Mouse (Mus musculus) spleen, adult 2 months (tissue): ENCODE data around the gene Zbtb8os. TPM values are rescaled to one million over a fixed set of nuclear protein-coding genes. Genes with fewer than 3 reads are reported as not detected.

ENCODE experiments used
- DNase-seq, 2 experiments: peaks; one replicate each; pipeline versions ENCODE4 v3.0.0 to v3.0.0-alpha.2; 2012 to 2021; ENCODE audit warnings: low spot score in 2 of 2, low read depth in 1 of 2
- H3K27ac ChIP-seq: fragments of 200-500 bp; 2 replicates; pipeline ENCODE4 v1.5.1; 2012; ENCODE audit warnings: low read length, inconsistent platforms; ENCODE audit not compliant: insufficient read depth
- H3K27me3 ChIP-seq: fragments of 200-500 bp; 2 replicates; pipeline ENCODE4 v1.6.1; 2012; ENCODE audit warnings: mild to moderate bottlenecking, moderate library complexity, low read length, inconsistent platforms; ENCODE audit not compliant: control insufficient read depth, insufficient read depth
- H3K36me3 ChIP-seq: fragments of 200-500 bp; 2 replicates; pipeline ENCODE4 v1.6.1; 2012; ENCODE audit warnings: mild to moderate bottlenecking, low read length, inconsistent platforms; ENCODE audit not compliant: control insufficient read depth, insufficient read depth
- H3K4me1 ChIP-seq: fragments of 200-500 bp; 2 replicates; pipeline ENCODE4 v1.6.1; 2011; ENCODE audit warnings: inconsistent platforms; ENCODE audit not compliant: control insufficient read depth, insufficient read depth, insufficient read length
- H3K4me3 ChIP-seq: fragments of 200-500 bp; 2 replicates; pipeline ENCODE4 v1.5.1; 2011; ENCODE audit warnings: mild to moderate bottlenecking, inconsistent platforms; ENCODE audit not compliant: insufficient read depth, insufficient read length; ENCODE audit errors: extremely low read depth
- CTCF ChIP-seq: fragments of 200-500 bp; IDR thresholded peaks from 2 replicates; pipeline ENCODE4 v1.5.1; 2011; ENCODE audit warnings: mild to moderate bottlenecking, inconsistent platforms; ENCODE audit not compliant: insufficient read depth, insufficient read length, insufficient replicate concordance; ENCODE audit errors: extremely low read depth
- POLR2A ChIP-seq: fragments of 200-500 bp; IDR thresholded peaks from 2 replicates; pipeline ENCODE4 v1.6.1; 2011; ENCODE audit warnings: low read depth, low read length, inconsistent platforms
- WGBS: fragments of 180-500 bp; shearing (Covaris S2); methylation state at CpG from one replicate; pipeline ENCODE4 v1.1.7; 2018; 5-methylcytosine and 5-hydroxymethylcytosine counted together
- polyA plus RNA-seq: library from polyadenylated mRNA; depleted of rRNA; stranded (reverse); fragments of >200 nt; gene quantifications from 2 replicates; pipeline ENCODE4 v1.2.3, GENCODE M21; 2012

Zbtb8os gene
- polyA plus RNA-seq, 1 experiment, result 9.2 TPM

- Histone ChIP-seq H3K4me3 (no peak overlapping the region), H3K36me3 (no peaks in the 10 kb centered on the region), H3K4me1 (peaks cover 6% of the 10 kb centered on the region; the same call in 1 of the 2 replicates), H3K27me3 (peaks cover 4% of the 10 kb centered on the region; the same call in 1 of the 2 replicates), H3K27ac (no peak overlapping the region)
- WGBS, result 48% methylated on average over 11 of the region's 11 CpGs
- TF ChIP-seq CTCF, result no peak
- TF ChIP-seq POLR2A, result no peak
- no peak for DNase-seq
These were observed 38.8 kb downstream of the Zbtb8os start for GRCm38 (mm10) chr4:129374219-129374755.

- 95% methylated on average over 6 of the region's 6 CpGs for WGBS
- peaks cover 4% of the 10 kb centered on the region; the same call in 1 of the 2 replicates for H3K27me3 ChIP-seq
- peaks cover 6% of the 10 kb centered on the region; the same call in 1 of the 2 replicates for H3K4me1 ChIP-seq
- H3K27ac ChIP-seq, result no peak overlapping the region
- TF ChIP-seq CTCF (no peak), POLR2A (no peak)
- no peak overlapping the region for H3K4me3 ChIP-seq
- no peaks in the 10 kb centered on the region for H3K36me3 ChIP-seq
- DNase-seq, result no peak
These were observed 39.5 kb downstream of the Zbtb8os start for GRCm38 (mm10) chr4:129375000-129375399.

DNA sequence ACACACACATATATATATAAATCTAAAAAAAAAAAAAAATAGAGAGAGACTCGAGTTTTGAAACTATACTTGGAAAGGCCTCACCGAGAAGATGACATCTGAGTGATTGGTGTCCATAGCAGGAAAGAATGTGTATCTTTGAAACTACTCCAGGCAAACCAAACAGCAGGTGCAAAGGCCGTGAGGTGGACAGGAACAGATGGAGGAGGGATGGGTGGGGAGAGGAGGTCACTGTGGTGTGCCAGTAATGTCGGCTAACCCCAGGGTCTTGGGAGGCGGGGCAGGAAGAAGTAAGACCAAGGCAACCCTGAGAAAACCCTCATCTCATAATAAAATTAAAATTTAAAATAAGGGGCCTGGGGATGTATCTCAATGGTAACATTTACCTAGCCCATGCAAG is 40.3 kb downstream of the Zbtb8os start:
- H3K36me3 ChIP-seq, result no peaks in the 10 kb centered on the region
- WGBS, result 76% methylated on average over 5 of the region's 5 CpGs

GRCm38 (mm10) chr4:129376961-129377545 is 41.6 kb downstream of the Zbtb8os start:
- H3K36me3 ChIP-seq, result no peaks in the 10 kb centered on the region
- H3K27me3 ChIP-seq, result peaks cover 4% of the 10 kb centered on the region; the same call in 1 of the 2 replicates
- under 1% methylated on average over 48 of the region's 68 CpGs for WGBS
- H3K27ac ChIP-seq, result peak overlapping the region; percentile 66
- TF ChIP-seq CTCF, result no peak
- H3K4me3 ChIP-seq, result peak overlapping the region; percentile 84
- DNase-seq, result peak in 1 of 2 experiments; percentile 22
- peaks cover 6% of the 10 kb centered on the region; the same call in 1 of the 2 replicates for H3K4me1 ChIP-seq

More for the DNA sequence above, 40.3 kb downstream of the Zbtb8os start:
- no peak overlapping the region for H3K27ac ChIP-seq
- TF ChIP-seq POLR2A (no peak), CTCF (no peak)
- H3K27me3 ChIP-seq, result peaks cover 4% of the 10 kb centered on the region; the same call in 1 of the 2 replicates
- peaks cover 6% of the 10 kb centered on the region; the same call in 1 of the 2 replicates for H3K4me1 ChIP-seq
- no peak overlapping the region for H3K4me3 ChIP-seq
- no peak for DNase-seq

DNA sequence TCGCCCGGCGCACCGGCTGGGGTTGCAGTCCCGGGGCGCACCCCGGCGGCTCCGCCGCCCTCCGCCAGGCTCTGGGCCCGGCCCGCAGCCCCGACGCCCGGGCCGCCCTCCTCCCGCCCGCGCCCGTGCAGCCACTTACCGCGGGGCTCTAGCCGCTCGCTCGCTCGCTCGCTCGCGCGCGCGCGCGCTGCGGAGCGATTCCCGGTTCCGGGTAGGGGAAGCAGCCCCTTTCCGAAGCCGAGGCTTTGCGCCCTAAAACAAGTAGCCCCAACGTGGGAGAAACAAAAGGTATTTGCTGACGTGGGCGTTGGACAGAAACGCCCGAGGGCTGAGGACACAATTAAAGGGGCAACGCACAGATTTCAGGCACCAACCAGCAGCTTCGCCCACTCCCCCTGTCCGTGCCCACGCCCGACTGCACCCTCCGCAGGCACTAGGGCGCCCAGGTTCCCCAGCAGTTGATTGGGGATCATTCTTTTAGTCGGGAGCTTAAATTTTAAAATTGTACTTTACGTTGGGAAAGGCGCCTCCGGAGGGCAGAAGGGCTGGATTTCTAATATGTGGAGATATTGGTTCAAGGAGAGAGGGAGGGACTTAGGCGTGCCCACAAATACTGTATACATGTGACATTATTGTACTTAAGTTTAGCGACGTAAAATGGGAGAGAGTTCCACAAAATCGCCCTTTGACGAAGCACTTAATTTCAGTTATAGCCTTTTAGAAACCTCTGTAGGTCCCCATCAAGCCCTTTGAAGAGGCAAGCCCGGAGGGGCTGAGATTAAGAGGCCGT is 42.3 kb downstream of the Zbtb8os start, which contains the start of gene Zbtb8a:
Gene Zbtb8a, minus strand, starts transcription at position 516 of the 790 bp plus-strand sequence.
- 3% methylated on average over 57 of the region's 65 CpGs for WGBS
- Histone ChIP-seq H3K27me3 (peaks cover 4% of the 10 kb centered on the region; the same call in 1 of the 2 replicates), H3K27ac (peak within 1 kb of the TSS; percentile 66), H3K36me3 (no peaks in the 10 kb centered on the region), H3K4me1 (peaks cover 6% of the 10 kb centered on the region; the same call in 1 of the 2 replicates), H3K4me3 (peak within 1 kb of the TSS; percentile 84)
- peak in 1 of 2 experiments; percentile 18 for DNase-seq
- no peak for TF ChIP-seq POLR2A
- no peak for TF ChIP-seq CTCF

DNA sequence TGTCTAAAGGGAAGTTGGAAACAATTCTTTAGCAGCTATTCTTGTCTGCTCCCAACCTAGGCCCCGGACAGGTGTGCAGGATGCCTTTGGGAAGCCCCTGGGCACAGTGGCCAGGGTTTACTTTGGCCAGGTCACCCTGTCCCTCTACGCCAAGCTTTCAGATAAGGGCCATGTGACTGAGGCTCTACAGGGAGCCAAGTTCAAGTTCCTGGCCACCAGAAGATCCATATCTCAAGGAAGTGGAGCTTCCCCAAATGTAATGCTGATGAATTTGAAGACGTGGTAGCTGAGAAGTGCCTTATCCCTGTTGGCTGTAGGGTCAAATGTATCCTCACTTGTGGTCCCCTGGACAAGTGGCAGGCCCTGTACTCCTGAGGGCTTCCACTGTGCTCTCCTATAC is 44.3 kb downstream of the Zbtb8os start:
- Histone ChIP-seq H3K4me1 (no peaks in the 10 kb centered on the region), H3K27me3 (peaks cover 4% of the 10 kb centered on the region; the same call in 1 of the 2 replicates), H3K36me3 (no peaks in the 10 kb centered on the region), H3K4me3 (no peak overlapping the region), H3K27ac (no peak overlapping the region)
- no peak for TF ChIP-seq CTCF
- TF ChIP-seq POLR2A, result no peak
- 62% methylated on average over 3 of the region's 3 CpGs for WGBS
- DNase-seq, result no peak

DNA sequence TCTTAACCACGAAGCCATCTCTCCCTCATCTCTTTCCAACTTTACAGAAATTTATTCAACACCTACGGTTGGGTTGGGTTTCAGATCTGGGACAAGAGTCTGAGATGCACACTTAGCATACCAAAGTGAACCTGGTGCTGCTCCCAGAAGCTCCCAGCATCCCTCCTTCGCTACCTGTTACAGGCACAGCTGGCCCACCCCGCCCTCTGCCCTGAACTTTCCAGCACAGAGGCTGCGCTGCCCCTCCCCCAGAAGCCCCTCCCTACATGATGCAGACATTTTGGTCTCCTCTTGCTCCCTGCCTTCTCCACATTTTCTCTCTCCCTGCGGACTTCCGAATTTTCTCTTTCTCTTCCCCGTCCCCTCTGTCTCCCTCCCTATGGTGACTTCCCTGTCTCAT is 45.7 kb downstream of the Zbtb8os start:
- TF ChIP-seq POLR2A (no peak), CTCF (no peak)
- no peak for DNase-seq
- Histone ChIP-seq H3K36me3 (no peaks in the 10 kb centered on the region), H3K4me1 (no peaks in the 10 kb centered on the region), H3K27ac (no peak overlapping the region), H3K4me3 (no peak overlapping the region), H3K27me3 (peaks cover 4% of the 10 kb centered on the region; the same call in 1 of the 2 replicates)
- WGBS, result 85% methylated on average over 8 of the region's 8 CpGs
